Mouse (Mus musculus): Measurements from ENCODE around the gene Rhou. TPM values are rescaled to one million over a fixed set of nuclear protein-coding genes. Genes with fewer than 3 reads are reported as not detected.

Gene Rhou
- total and polyA plus RNA-seq, 3 experiments, result 0.08 to 0.16 TPM; not detected in 1

DNA sequence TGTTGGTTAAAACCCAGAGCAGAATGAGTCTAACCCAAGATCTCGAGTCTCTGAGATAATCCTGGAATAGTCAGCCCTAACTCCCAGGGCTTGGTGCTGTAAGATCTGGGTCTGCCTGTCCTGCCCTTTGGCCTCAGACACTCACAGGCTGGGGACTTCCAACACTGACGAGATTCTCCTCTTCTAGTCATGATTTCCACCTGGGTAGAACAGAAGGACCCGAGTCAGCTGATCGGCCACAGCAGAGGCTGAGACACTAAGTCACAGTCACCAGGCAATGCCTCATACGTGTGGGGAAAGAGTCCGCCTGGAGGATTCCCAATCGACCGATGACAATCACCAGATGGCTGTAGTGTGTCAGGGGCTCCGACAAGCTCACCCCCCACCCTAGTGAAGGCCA, 42.4 kb downstream of the Rhou start (continued):
- TF ChIP-seq CHD2 (IDR thresholded peaks at IDR 0.05; ENCODE audit: low read length) (no peak), USF2 (conservative IDR thresholded peaks at IDR 0.05; ENCODE audit: low read depth, low read length) (no peak), ELF1 (IDR thresholded peaks at IDR 0.05; ENCODE audit: low read depth, low read length) (no peak), IRF4 (IDR thresholded peaks at IDR 0.05; ENCODE audit: low read depth, low read length) (no peak), RCOR1 (conservative IDR thresholded peaks at IDR 0.05; ENCODE audit: low read depth, low read length) (no peak), ZKSCAN1 (IDR thresholded peaks at IDR 0.05; ENCODE audit: borderline replicate concordance, low read depth, low read length) (no peak), TCF12 (IDR thresholded peaks at IDR 0.05; ENCODE audit: low read depth, low read length) (no peak; the same call in 1 of the 2 replicates), UBTF (IDR thresholded peaks at IDR 0.05; ENCODE audit: low read depth, low read length) (no peak)

DNA sequence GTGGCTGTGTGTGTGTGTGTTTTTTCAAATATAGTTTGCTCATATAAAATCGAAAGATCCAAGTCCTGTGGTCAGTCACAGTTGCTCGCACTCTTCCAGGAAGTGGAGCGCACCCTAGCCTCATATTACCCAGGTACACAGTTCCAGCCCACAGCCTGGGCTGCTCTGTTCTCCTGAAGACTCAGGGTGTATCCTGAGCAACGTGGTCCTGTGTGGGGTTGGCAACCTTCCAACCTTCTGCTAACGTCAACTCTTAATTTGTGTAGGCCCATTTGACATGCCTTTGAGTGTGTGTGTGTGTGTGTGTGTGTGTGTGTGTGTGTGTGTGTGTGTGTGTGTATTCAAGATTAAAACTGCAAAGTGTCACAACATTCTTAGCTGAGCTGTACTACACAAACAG, 43.6 kb downstream of the Rhou start:
- Histone ChIP-seq H3K27me3 (replicated peaks) (peaks cover 21% of the 10 kb centered on the region), H3K4me3 (replicated peaks in 1 of 3; ENCODE audit: low read depth in 2 of 3, low read length in 2 of 3, poor library complexity in 1 of 3) (no peak overlapping the region), H3K36me3 (replicated peaks in 1 of 2; ENCODE audit: control insufficient read depth in 1 of 2, insufficient read depth in 1 of 2, low read length in 1 of 2) (no peaks in the 10 kb centered on the region), H3K9me3 (replicated peaks; ENCODE audit: low read length) (no peaks in the 10 kb centered on the region), H3K9ac (ENCODE audit: insufficient read depth, low read depth) (no peak overlapping the region), H3K79me2 (replicated peaks; ENCODE audit: control insufficient read depth, extremely low read depth, insufficient read depth, poor library complexity, severe bottlenecking) (no peaks in the 10 kb centered on the region), H3K4me1 (ENCODE audit: control insufficient read depth in 1 of 2, insufficient read depth in 2 of 2) (peaks cover 15 to 19% of the 10 kb centered on the region in 2 experiments; a peak in 3 of 4 replicates), H3K4me2 (ENCODE audit: insufficient read depth, low read depth, poor library complexity, severe bottlenecking) (no peak overlapping the region), H3K27ac (ENCODE audit: insufficient read depth, low read depth) (no peak overlapping the region)
- dilution Hi-C loops (cut with MboI; ENCODE audit: extremely low pct_ligation_motif_present, extremely low pct_unique_long_range_greater_than_20kb, low sequenced_read_pairs), result no loop called here
- in situ Hi-C loops (cut with MboI; ENCODE audit: low pct_ligation_motif_present, low pct_unique_long_range_greater_than_20kb, low sequenced_read_pairs), result no loop called here
- TF ChIP-seq E2F4 (IDR thresholded peaks at IDR 0.05; ENCODE audit: insufficient replicate concordance, low read depth, low read length) (no peak), TCF12 (IDR thresholded peaks at IDR 0.05; ENCODE audit: low read depth, low read length) (no peak), MYC (IDR thresholded peaks at IDR 0.05; ENCODE audit: low read depth, low read length) (no peak), PAX5 (IDR thresholded peaks at IDR 0.05; ENCODE audit: low read length) (no peak), MXI1 (IDR thresholded peaks at IDR 0.05; ENCODE audit: low read depth, low read length) (no peak), ZMIZ1 (IDR thresholded peaks at IDR 0.05; ENCODE audit: low read depth, low read length) (no peak), EP300 (IDR thresholded peaks at IDR 0.05; ENCODE audit: low read length) (no peak), POLR2AphosphoS2 (IDR thresholded peaks at IDR 0.05; ENCODE audit: low read depth, low read length) (no peak)
- DNase-seq (ENCODE audit: extremely low read depth), result no peak

DNA sequence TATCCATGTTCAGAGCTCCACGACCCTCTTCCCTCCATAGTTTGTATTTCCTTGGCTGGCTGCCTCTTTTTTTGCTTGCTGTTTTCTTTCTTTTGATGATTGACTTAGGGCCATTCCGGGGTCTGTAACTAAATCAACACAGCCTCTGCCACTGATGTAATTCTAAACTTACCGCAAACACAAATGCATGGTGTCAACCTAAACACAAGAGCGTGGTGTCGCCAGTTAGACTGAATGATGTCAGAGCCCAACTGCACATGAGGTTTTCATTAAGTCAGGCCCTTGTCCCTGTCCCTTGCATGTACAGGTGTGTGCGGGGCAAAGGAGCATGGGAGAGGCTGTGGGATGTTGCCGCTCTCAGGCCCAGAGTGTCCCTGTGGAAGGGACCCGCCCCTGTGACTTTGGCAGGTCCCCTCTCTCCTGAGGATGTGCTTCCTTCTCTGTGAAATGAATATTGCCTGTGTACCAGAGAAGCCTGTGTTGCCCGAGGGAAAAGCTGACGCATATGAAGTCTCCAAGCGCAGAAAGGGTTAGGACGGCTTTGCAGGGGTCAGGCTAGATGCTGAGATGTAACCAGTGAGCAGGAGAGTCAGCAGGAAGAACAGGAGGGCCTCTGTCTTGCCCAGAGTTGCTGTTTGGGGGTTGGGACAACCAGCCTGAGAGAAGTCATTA, 46.8 kb downstream of the Rhou start:
- Histone ChIP-seq H3K4me1 (ENCODE audit: control insufficient read depth in 1 of 2, insufficient read depth in 2 of 2) (peaks cover 15 to 18% of the 10 kb centered on the region in 2 experiments; a peak in 3 of 4 replicates), H3K4me3 (replicated peaks in 1 of 3; ENCODE audit: low read depth in 2 of 3, low read length in 2 of 3, poor library complexity in 1 of 3) (no peak overlapping the region), H3K9ac (ENCODE audit: insufficient read depth, low read depth) (no peak overlapping the region), H3K4me2 (ENCODE audit: insufficient read depth, low read depth, poor library complexity, severe bottlenecking) (no peak overlapping the region), H3K27me3 (replicated peaks) (peaks cover 7% of the 10 kb centered on the region), H3K36me3 (replicated peaks in 1 of 2; ENCODE audit: control insufficient read depth in 1 of 2, insufficient read depth in 1 of 2, low read length in 1 of 2) (no peaks in the 10 kb centered on the region), H3K9me3 (replicated peaks; ENCODE audit: low read length) (no peaks in the 10 kb centered on the region), H3K79me2 (replicated peaks; ENCODE audit: control insufficient read depth, extremely low read depth, insufficient read depth, poor library complexity, severe bottlenecking) (no peaks in the 10 kb centered on the region), H3K27ac (ENCODE audit: insufficient read depth, low read depth) (no peak overlapping the region)
- TF ChIP-seq EP300 (IDR thresholded peaks at IDR 0.05; ENCODE audit: low read length), result no peak
- no peak for TF ChIP-seq UBTF (IDR thresholded peaks at IDR 0.05; ENCODE audit: low read depth, low read length)
- no peak for TF ChIP-seq MYC (IDR thresholded peaks at IDR 0.05; ENCODE audit: low read depth, low read length)
- no peak for TF ChIP-seq BHLHE40 (IDR thresholded peaks at IDR 0.05; ENCODE audit: low read depth, low read length)
- TF ChIP-seq RAD21 (IDR thresholded peaks at IDR 0.05; ENCODE audit: low read depth, low read length), result no peak
- no peak for TF ChIP-seq USF1 (IDR thresholded peaks at IDR 0.05; ENCODE audit: low read depth, low read length)
- no peak for TF ChIP-seq USF2 (conservative IDR thresholded peaks at IDR 0.05; ENCODE audit: low read depth, low read length)
- no peak for TF ChIP-seq SIN3A (IDR thresholded peaks at IDR 0.05; ENCODE audit: low read length)
- no peak for TF ChIP-seq JUND (conservative IDR thresholded peaks at IDR 0.05; ENCODE audit: low read depth, low read length)
- TF ChIP-seq ZKSCAN1 (IDR thresholded peaks at IDR 0.05; ENCODE audit: borderline replicate concordance, low read depth, low read length), result no peak
- no peak for TF ChIP-seq GABPA (IDR thresholded peaks at IDR 0.05; ENCODE audit: insufficient replicate concordance, low read depth, low read length)
- TF ChIP-seq ZNF384 (IDR thresholded peaks at IDR 0.05; ENCODE audit: low read depth, low read length), result no peak
- TF ChIP-seq TCF12 (IDR thresholded peaks at IDR 0.05; ENCODE audit: low read depth, low read length), result no peak
- dilution Hi-C loops (cut with MboI; ENCODE audit: extremely low pct_ligation_motif_present, extremely low pct_unique_long_range_greater_than_20kb, low sequenced_read_pairs) (no loop called here), in situ Hi-C loops (cut with MboI; ENCODE audit: low pct_ligation_motif_present, low pct_unique_long_range_greater_than_20kb, low sequenced_read_pairs) (no loop called here)
- DNase-seq (ENCODE audit: extremely low read depth), result no peak

Data from CH12.LX (cell line).